Mouse (Mus musculus) lung, embryonic 14.5 days (tissue): ENCODE data around the gene Col25a1. TPM values are rescaled to one million over a fixed set of nuclear protein-coding genes. Genes with fewer than 3 reads are reported as not detected.

Source experiments
- ATAC-seq: fragments of 200-750 bp; cut with Nextera tagmentation; 2 replicates; pipeline ENCODE4 v1.8.0; 2017; ENCODE audit warnings: mild to moderate bottlenecking, moderate TSS enrichment, moderate library complexity; ENCODE audit not compliant: insufficient read depth
- DNase-seq: peaks from one replicate; pipeline ENCODE4 v3.0.0-alpha.2; 2015
- H3K27ac ChIP-seq: fragments of 300-500 bp; sonication (generic); 2 replicates; pipeline ENCODE4 v1.5.1; 2014; ENCODE audit warnings: low read depth, mild to moderate bottlenecking, moderate library complexity
- H3K27me3 ChIP-seq: fragments of 300-500 bp; sonication (generic); 2 replicates; pipeline ENCODE4 v1.6.1; 2014; ENCODE audit warnings: low read length, control low read depth; ENCODE audit not compliant: insufficient read depth
- H3K36me3 ChIP-seq: fragments of 300-500 bp; sonication (generic); 2 replicates; pipeline ENCODE4 v1.6.1; 2014; ENCODE audit warnings: control low read depth; ENCODE audit not compliant: insufficient read depth
- H3K4me1 ChIP-seq: fragments of 300-500 bp; sonication (generic); 2 replicates; pipeline ENCODE4 v1.6.1; 2014; ENCODE audit warnings: antibody characterized with exemption, control low read depth; ENCODE audit not compliant: insufficient read depth
- H3K4me2 ChIP-seq: fragments of 300-500 bp; sonication (generic); 2 replicates; pipeline ENCODE4 v1.6.1; 2014; ENCODE audit warnings: mild to moderate bottlenecking
- H3K4me3 ChIP-seq: fragments of 300-500 bp; sonication (generic); 2 replicates; pipeline ENCODE4 v1.5.1; 2014; ENCODE audit warnings: low read depth, low read length
- H3K9ac ChIP-seq: fragments of 300-500 bp; sonication (generic); 2 replicates; pipeline ENCODE4 v1.6.1; 2014
- H3K9me3 ChIP-seq: fragments of 300-500 bp; sonication (generic); 2 replicates; pipeline ENCODE4 v1.6.1; 2016; ENCODE audit warnings: low read depth, low read length, control low read depth
- CTCF ChIP-seq: IDR thresholded peaks from 2 replicates; pipeline ENCODE4 v1.5.1; 2016; ENCODE audit warnings: antibody characterized with exemption, low read depth
- WGBS: fragments of 180-500 bp; shearing (Covaris S2); extraction: QIAGEN DNeasy Blood & Tissue Kit; methylation state at CpG from one replicate; pipeline ENCODE4 v1.1.7; 2014; 5-methylcytosine and 5-hydroxymethylcytosine counted together
- polyA plus RNA-seq: library from polyadenylated mRNA; unstranded; fragments of >200 nt; fragmentation: Nextera tagmentation; extraction: Ambion mirVana; gene quantifications from 2 replicates; pipeline ENCODE4 v1.2.1, GENCODE M21; 2014

Col25a1 gene
- polyA plus RNA-seq, 1 experiment from 2014 or later: 17.0 TPM

DNA sequence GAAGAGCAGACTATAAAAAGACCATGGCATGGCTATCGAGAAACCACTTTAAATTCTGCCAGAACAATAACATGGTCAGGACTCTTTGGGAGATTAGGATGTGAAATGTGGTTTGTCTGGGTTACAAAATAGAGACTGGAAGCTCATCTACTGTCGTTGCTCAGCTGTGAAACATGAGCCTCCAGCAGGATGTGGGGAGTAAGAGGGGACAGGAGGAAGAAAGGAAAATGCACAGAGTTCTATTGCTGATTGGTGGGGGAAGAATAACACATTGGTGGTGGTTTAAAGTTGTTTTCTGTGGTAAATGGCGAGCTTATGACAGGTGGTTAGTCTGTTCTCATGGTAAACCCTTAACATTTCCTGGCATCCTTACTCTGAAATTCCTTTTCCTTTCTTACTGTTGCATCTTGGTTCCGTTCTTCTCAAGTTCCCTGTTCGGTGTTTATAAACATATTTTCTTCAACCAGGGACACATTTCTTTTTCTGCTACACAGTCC lies 87.0 kb downstream of the Col25a1 start:
- ATAC-seq (no peak), DNase-seq (no peak)
- TF ChIP-seq CTCF: no peak
- 58% methylated on average over 5 of the region's 5 CpGs for WGBS
- H3K27ac ChIP-seq: no peak overlapping the region
- H3K4me2 ChIP-seq: no peak overlapping the region
- no peaks in the 10 kb centered on the region for H3K27me3 ChIP-seq
- 0 out of 2 replicates have a peak, but pooled peaks cover 3% of the 10 kb centered on the region for H3K9me3 ChIP-seq
- no peak overlapping the region for H3K4me3 ChIP-seq
- H3K9ac ChIP-seq: no peak overlapping the region
- H3K4me1 ChIP-seq: no peaks in the 10 kb centered on the region
- H3K36me3 ChIP-seq: no peaks in the 10 kb centered on the region

GRCm38 (mm10) chr3:130220811-130221210 lies 89.5 kb downstream of the Col25a1 start:
- ATAC-seq: no peak
- Histone ChIP-seq H3K9me3 (0 out of 2 replicates have a peak, but pooled peaks cover 3% of the 10 kb centered on the region), H3K4me2 (no peak overlapping the region), H3K4me3 (no peak overlapping the region), H3K27me3 (no peaks in the 10 kb centered on the region), H3K36me3 (no peaks in the 10 kb centered on the region), H3K27ac (no peak overlapping the region), H3K9ac (no peak overlapping the region), H3K4me1 (no peaks in the 10 kb centered on the region)
- 88% methylated on average over 3 of the region's 3 CpGs for WGBS
- DNase-seq: no peak
- TF ChIP-seq CTCF: no peak

DNA sequence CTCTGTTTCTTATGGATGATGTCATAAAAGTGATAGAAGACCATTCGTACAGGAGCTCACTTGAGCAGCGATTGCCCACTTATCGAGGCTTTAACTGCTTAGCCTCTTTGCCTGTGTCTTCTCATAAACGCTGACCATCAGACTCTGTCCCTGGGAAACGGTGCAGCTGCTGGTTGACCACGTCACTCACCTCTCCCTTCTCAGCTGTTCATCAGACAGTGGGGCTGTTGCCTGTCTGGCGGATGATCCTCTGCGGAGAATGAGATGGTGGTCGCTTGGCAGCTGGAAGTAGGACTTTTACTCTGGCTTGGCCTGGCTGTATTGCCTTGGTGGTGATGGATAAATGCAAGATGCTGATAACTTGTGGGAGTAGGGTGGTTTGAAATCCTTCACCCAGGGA lies 96.9 kb downstream of the Col25a1 start:
- 80% methylated on average over 9 of the region's 9 CpGs for WGBS
- Histone ChIP-seq H3K4me2 (no peak overlapping the region), H3K36me3 (no peaks in the 10 kb centered on the region), H3K4me3 (no peak overlapping the region), H3K4me1 (no peaks in the 10 kb centered on the region), H3K9me3 (no peaks in the 10 kb centered on the region), H3K27ac (no peak overlapping the region), H3K27me3 (no peaks in the 10 kb centered on the region), H3K9ac (no peak overlapping the region)
- DNase-seq (no peak), ATAC-seq (no peak)
- no peak for TF ChIP-seq CTCF

DNA sequence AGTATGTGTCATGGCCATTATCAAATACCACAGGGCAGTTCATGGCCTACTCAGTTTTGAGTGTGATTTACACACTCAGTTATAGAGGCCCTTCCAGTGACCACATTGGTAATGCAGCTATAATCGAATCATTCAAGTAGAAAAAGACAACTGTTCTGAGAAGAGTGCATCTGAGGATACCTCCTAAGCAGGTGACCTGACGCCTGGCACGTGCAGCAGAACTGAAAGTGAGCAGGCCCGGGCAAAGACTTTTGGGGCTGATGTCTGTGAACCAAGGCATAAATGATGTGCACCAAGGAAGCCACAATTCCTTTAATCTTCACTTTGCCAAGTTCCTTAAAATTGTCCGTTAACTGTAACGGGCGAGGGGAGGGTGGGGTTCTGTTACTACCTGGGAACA lies 101.6 kb downstream of the Col25a1 start:
- DNase-seq: no peak
- no peak overlapping the region for H3K4me3 ChIP-seq
- no peaks in the 10 kb centered on the region for H3K27me3 ChIP-seq
- H3K9me3 ChIP-seq: no peaks in the 10 kb centered on the region
- no peak for TF ChIP-seq CTCF
- H3K9ac ChIP-seq: no peak overlapping the region
- WGBS: 93% methylated on average over 7 of the region's 7 CpGs
- H3K36me3 ChIP-seq: no peaks in the 10 kb centered on the region
- no peak overlapping the region for H3K4me2 ChIP-seq
- no peak for ATAC-seq
- H3K27ac ChIP-seq: no peak overlapping the region
- H3K4me1 ChIP-seq: no peaks in the 10 kb centered on the region

GRCm38 (mm10) chr3:130235233-130235632 lies 103.9 kb downstream of the Col25a1 start:
- TF ChIP-seq CTCF: no peak
- Histone ChIP-seq H3K4me2 (no peak overlapping the region), H3K36me3 (no peaks in the 10 kb centered on the region), H3K27me3 (no peaks in the 10 kb centered on the region), H3K9me3 (no peaks in the 10 kb centered on the region), H3K4me1 (no peaks in the 10 kb centered on the region), H3K4me3 (no peak overlapping the region), H3K9ac (no peak overlapping the region), H3K27ac (no peak overlapping the region)
- no peak for DNase-seq
- WGBS: 88% methylated on average over 1 of the region's 1 CpGs
- no peak for ATAC-seq

DNA sequence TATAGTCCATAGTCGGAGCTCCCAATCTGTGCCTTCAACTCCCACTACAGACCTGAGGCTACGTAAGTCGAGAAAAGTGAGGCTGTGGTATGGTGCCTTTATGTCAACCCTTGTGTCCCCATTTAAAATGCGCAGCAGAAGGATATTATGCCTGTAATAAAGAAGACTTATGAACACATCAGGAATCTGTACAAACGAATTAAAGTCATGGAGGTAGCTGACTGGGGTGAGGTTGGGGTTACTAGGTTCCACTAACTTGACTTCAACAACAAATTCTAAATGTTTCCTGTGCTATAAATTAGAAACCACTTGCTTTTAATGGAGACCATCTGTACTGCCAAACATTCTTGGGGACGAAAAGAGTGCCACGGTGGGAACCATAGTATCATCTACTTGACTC lies 104.8 kb downstream of the Col25a1 start:
- 70% methylated on average over 7 of the region's 7 CpGs for WGBS
- Histone ChIP-seq H3K27ac (no peak overlapping the region), H3K4me1 (no peaks in the 10 kb centered on the region), H3K36me3 (no peaks in the 10 kb centered on the region), H3K9me3 (no peaks in the 10 kb centered on the region), H3K4me2 (no peak overlapping the region), H3K9ac (no peak overlapping the region), H3K27me3 (no peaks in the 10 kb centered on the region), H3K4me3 (no peak overlapping the region)
- DNase-seq (no peak), ATAC-seq (no peak)
- no peak for TF ChIP-seq CTCF

DNA sequence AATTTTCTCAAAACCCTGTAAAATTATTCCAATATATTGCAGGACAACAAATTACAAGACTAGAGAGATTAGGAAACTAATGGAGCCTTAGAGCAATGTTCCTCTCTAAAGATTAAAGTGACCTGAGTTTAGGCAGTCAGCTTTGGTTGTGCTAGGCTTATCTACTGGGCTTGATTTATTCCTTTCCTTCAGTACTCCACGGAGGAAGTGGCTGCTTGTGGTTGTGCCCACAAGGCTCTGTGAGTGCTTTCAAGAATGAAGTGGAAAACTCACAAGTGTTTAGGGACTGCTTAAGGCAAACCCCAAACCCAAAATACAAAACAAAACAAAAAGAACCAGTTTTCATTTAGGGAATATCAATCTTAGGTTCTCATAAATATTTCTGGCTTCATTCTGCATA lies 106.6 kb downstream of the Col25a1 start:
- Histone ChIP-seq H3K27me3 (no peaks in the 10 kb centered on the region), H3K4me2 (no peak overlapping the region), H3K9me3 (no peaks in the 10 kb centered on the region), H3K4me3 (no peak overlapping the region), H3K36me3 (no peaks in the 10 kb centered on the region), H3K4me1 (peaks cover 3% of the 10 kb centered on the region; the same call in 1 of the 2 replicates), H3K9ac (no peak overlapping the region), H3K27ac (no peak overlapping the region)
- no peak for ATAC-seq
- 27% methylated on average over 1 of the region's 1 CpGs for WGBS
- no peak for TF ChIP-seq CTCF
- DNase-seq: no peak

DNA sequence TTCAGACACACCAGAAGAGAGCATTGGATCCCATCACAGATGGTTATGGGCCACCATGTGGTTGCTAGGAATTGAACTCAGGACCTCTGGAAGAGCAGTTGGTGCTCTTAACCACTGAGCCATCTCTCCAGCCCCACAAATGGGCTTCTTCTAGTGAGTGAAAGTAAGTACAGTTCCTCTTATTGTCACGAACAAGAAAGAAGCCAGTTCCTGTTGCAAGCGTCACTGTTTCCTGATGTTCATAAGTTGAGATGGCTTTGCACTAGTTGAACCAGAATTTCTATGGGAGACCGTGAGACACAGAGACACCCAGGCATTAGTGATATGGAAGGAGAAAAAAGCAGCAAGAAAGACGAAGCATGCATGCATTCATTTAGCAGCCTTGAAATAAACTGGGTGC lies 110.6 kb downstream of the Col25a1 start:
- WGBS: 80% methylated on average over 4 of the region's 4 CpGs
- no peak overlapping the region for H3K4me2 ChIP-seq
- no peak overlapping the region for H3K9ac ChIP-seq
- H3K27me3 ChIP-seq: no peaks in the 10 kb centered on the region
- H3K36me3 ChIP-seq: no peaks in the 10 kb centered on the region
- no peak for DNase-seq
- H3K9me3 ChIP-seq: no peaks in the 10 kb centered on the region
- no peak overlapping the region for H3K4me3 ChIP-seq
- H3K27ac ChIP-seq: no peak overlapping the region
- H3K4me1 ChIP-seq: peaks cover 3% of the 10 kb centered on the region; the same call in 1 of the 2 replicates
- no peak for TF ChIP-seq CTCF
- ATAC-seq: no peak
